Mouse (Mus musculus) spleen, postnatal 14 days (tissue): Measurements from ENCODE around the gene Dlk1.
"Not testable (repeated sequence)": the region's sequence is repeated elsewhere in the genome, so short reads cannot be mapped to it uniquely, and the experiment has no call there.

ENCODE experiments used
- DNase-seq, 2 experiments: peaks; one replicate each; pipeline ENCODE4 v3.0.0; 2021 to 2022; ENCODE audit warnings: low spot score in 2 of 2

Gene Dlk1

DNA sequence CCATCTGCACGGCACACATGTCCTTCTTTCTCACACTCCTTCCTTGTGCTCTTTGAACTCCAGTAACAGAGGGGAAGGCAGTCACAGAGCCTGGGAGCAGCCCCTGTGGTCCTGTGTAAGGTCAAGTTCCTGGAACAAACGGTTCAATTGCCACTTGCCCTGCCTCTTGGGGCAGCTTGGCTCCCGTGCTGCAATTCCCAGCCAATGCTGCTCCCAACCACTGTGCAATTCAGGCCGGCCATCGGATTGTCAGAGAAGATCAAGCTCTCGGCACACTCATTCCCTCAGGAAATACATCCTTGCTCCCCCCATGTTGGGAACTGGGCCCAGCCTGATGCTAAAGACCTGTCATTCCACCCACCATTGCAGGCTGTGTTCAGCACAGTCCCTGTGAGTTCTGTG, 21.0 kb downstream of the Dlk1 start:
- DNase-seq: no peak

DNA sequence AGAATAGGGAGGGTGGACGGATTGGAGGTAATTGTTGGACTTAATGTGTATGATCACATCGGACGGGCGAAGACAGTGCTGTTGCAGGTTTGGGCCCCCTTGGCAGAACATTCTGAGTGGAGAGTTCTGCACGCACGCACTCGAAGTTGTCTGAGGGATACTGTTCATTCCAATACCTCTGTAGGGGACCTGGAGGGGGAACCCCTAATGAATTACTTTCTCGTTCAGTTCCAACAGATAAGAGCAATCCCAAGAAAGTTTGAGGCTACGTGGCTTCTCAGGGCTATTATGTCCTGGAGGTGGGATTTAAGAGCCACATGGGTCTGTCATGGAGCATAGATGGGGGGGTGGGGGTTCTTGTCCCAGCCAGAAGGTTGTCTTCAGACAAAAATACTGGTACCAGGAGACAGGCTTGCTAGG, 21.6 kb downstream of the Dlk1 start:
- DNase-seq: no peak

DNA sequence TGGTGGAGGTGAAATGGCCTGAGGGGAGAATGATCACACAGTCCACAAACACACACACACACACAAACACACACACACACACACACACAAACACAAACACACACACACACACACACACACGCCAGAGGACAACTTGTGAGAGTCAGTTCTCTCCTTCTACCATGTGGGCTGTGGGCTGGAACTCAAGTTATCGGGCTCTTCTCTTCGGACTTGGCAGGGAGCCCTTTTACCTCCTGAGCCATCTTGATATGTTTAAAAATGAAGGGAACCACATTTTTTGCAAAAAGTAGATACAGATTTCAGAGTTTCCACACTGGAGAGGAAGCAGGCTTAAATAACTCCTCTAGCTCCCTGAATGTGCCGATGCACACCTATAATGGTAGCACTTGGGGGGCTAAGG, 22.9 kb downstream of the Dlk1 start:
- DNase-seq: no peak

DNA sequence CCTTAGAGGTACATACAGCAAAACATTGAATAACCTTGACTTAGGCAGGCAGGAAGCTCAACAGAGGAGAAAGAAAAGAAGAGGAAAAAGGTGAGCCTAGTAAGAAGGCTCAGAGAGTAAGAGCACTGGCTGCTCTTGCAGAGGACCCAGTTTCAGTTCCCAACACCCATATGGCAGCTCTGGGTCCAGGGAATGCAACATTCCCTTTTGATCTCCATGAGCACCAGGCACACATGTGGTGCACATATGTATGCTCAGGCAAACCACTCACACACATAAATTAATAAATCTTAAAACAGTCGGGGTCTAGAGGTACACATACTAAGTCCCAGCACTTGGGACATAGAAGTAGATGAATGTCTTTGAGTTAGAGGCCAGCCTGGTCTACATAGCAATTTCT, 33.9 kb downstream of the Dlk1 start:
- DNase-seq: not testable (repeated sequence)

DNA sequence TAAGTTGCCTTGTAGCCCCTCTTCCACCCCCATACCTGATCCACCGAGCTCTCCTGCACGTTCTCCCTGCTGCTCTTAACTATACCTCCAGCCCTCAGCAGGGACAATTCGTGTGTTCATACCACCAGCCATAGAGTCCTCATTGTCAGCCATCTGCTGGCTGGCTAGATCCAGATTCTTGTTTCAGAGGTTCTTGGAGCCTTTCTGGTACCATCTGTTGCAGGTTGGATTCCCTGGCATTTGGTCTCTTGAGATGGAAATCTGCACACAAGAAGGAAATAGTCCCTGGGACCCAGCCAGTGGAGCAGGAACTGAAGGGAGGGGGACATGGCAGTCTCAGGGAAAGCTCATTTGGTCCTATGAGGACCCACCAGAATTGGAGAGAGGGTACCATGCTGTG, 39.1 kb downstream of the Dlk1 start:
- DNase-seq: no peak

DNA sequence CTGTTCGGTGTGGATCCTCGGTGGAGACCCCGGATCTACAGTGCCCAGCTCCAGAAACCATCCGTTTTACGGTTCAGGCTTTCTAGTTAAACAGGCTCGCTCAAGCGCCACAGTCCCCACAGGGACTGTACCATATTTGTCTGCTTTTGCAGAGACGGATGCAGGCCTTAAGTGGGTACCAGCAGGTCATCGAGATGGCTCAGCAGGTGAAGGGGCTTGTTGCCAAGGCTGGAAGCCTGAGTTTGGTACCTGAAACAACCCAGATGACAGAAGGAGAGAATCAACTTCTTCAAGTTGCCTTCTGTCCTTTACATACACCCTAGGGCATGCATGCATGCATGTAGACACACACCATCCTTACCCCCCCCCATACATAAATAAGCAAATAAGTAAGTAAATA, 40.8 kb downstream of the Dlk1 start:
- DNase-seq: no peak

DNA sequence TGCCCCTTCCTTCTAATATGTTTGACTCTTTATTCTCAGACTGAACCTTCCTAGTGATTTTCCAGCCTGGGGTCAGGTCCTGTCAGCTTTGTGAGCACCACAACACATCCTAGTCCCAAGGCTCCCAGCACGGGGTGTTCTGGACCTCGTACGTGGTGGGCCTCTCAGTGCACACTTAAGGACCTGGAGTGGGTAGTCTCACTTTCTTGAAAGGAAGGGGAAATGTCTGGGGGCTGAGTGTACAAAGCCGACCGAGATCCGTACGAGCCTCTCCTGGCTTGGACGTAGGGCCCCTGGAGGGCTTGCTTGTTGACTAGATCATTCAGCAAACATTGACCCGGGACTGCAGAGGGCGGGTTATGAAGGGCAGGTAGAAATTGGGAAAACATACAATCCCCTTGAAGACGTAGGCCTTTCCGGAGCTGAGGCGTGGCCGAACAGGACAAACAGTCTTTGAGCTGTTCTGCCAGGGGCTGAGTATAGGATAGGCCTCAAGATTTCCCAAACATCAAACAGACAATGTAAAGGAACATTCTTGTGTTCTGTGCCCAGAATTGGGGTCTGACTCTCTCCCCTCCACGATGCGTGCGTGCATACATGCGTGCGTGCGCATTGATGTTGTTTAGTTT, 42.5 kb downstream of the Dlk1 start:
- peak in 1 of 2 experiments; percentile 4 for DNase-seq

DNA sequence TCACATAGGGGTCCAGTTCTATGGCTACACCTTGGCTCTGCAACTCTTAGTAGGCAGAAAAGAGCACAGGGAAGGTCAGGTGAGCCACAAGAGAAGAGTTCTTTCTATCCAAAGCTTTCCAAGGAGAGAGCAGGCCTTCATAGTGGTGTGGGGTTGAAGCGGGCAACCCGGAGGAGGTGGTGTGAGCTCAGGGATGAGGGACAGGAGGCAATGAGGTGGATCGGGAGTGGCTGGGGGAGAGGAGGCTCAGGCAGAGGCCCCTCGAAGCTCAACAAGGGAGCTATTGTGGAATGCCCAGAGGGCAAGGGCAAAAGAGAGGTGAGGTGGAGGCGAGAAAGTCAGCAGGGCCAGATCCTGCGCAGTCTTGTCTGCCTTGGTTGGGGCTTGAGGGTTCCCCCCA, 43.8 kb downstream of the Dlk1 start:
- DNase-seq: no peak

DNA sequence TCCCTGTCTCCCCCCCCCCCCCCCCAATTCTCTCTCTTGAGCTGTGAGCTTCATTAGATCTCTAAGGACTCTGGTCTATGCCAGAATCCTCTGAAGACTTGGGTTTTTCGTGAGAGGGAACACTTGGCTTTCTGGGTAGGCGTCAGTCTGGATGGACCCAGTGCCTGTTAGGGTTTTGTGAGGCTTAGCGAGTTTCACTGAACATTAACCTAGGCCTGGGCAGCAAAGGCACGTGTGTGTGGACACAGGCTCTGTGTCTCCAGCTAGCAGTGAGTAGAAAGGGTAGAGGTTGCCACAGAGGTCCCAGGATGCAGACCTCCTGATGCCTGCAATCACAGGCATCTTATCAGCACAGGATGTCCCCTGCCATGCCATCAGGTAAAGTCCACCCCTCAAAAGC, 48.4 kb downstream of the Dlk1 start:
- no peak for DNase-seq

DNA sequence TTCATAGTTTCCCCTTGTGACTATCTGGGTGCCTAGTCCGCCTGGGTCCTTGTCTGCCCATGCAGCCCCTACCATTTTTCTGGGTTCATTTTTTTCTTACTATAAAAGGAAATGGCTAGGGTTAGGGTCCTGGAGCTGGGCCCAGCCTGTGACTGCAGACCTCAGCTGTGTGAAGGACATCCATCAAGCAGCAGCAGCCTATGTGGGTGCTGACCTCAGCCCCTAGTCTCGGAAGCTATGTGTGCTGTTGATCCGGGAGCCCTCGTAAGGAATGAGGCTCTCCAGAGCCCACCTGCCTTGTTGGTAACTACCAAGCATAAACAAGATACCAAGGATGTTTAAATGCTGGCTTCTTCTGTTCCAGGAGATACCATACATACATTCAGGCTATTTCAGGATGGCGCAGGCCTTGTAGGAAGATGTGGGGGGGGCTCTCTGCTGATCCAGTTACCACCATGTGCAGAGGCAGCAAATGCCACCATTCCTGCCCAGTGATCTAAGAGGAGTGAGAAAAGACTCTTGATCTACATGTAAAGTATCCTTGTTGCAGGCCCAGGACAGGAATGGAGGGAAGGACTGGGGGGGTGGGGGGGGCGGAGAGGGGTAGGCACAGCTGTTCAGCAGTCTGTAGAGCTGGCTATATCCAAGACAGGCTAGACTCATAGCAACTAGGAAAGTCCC, 49.9 kb downstream of the Dlk1 start:
- no peak for DNase-seq

DNA sequence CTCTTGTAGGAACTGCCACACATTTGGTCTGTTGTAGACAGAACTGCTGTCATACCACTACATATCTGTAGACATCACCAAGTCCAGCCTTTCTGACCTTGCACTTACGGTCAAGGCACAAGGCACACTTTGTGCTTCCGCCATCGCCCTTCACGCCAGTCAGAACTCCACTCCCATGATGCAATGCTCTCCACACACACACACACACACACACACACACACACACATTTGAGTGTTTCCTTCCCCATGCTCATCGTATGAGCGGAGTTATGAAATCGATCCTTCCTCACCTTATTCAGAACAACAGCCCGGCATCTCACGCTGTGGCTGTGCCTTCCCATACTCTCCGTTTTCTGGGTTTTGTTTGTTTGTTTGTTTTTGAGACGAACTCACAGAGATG, 55.1 kb downstream of the Dlk1 start:
- no peak for DNase-seq

DNA sequence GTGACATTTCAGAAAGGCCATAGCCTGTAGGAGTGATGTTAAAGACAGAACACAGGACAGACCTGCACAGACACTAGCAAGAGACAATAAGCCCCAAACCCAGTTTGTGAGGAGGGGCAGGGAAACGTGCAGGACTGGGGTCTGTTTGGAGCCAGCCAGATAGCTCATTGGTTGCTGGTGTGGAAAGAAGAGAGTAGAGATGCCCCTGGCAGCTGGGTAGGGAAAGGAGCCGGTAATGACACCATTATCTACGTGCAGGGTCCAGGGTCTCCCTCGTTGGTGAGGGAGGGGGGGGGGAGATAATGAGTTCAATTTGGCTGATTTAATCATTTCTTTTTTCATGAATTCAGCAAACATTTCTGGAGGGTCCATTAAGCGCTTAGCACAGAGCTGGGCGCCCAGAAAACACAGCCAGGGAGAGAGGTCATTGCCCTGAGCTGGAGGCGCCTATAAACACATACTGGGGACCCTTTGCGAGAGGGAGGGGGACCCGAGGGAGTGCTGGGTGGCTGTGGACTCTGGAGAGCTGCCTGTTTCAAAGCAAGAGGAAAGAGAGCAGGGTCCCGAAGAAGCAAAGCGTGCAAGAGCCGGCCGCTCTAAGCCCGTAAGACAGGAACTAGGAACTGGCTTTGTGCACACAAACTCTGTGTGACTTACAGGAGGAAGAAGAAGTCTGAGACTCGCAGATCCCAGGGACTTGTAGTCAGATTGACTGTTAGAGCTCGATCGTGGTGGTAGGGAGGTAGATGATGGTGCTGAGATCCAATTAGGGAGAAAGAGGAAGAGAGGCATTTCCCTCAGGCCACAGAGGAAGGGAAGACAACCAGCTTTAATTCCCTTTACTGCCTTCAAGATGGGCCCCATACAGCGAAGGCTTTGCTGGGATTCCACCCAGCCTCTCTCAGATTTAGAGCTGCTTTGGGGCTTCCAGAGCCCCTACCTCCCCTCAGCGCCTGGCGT, 56.2 kb downstream of the Dlk1 start:
- no peak for DNase-seq

DNA sequence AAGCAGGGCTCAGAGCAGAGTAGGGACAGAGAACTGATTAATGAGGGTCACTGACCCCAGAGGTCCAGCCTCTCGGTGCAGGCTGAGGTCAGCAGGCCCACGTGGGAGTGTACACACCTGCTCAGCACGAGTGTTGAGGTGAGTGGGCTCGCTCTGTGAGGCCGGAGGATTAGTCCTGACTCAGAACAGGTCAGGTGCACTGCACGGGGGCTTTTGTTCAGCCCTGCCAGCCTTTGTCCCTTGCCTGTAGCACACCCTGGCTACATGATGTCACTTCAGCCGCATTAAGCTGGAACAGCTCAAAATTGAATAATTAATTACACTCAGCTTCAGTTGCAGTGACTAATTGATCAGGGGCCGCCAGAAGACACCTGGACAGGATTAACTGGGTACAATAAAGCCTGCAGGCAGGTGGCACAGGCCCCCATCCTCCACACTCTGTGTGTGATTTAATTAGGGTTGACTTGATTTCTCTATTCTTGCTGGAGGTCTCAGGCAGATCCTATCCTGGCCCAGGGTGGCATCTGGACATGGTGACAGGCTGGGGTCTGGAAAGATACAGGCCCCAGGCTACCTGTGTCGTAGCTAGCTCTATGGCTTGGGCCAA, 57.0 kb downstream of the Dlk1 start:
- no peak for DNase-seq

DNA sequence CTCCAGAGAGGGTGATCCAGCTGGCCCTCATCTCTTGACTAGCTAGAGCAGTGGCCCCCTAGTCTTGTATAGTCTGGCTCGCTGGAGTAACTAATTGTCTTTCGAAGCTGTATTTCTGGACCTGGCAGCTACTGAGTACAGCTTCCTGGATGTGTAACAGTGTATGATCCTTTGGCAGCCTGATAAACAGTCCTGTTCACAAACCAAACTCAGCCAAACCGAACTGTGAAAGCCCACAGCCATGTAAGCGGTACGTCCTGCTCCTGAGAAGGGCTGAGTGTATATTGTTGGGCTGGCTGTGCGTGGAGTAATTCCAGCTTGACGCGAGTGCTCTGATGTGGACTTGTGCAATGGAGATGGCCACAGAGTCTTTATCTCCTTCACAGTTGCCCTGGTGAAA, 57.6 kb downstream of the Dlk1 start:
- no peak for DNase-seq

DNA sequence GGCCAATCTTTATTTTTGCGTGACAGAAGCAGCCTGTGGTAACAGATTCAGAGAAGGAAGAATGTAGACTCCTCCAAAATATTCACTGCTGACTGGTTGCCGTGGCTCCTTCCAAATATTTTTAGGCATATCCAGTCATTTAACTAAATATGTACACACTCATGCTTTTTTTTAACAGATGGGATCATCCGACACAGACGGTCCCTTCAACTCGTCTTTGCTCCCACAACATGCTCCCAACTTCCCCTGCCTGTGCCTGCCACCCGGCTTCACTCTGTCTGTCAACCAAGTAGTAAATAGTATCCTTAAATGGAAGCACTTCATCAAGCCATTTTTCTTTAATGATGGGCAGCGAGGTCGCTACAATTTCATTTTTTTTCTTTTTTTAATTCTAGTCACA, 58.8 kb downstream of the Dlk1 start:
- DNase-seq: no peak

DNA sequence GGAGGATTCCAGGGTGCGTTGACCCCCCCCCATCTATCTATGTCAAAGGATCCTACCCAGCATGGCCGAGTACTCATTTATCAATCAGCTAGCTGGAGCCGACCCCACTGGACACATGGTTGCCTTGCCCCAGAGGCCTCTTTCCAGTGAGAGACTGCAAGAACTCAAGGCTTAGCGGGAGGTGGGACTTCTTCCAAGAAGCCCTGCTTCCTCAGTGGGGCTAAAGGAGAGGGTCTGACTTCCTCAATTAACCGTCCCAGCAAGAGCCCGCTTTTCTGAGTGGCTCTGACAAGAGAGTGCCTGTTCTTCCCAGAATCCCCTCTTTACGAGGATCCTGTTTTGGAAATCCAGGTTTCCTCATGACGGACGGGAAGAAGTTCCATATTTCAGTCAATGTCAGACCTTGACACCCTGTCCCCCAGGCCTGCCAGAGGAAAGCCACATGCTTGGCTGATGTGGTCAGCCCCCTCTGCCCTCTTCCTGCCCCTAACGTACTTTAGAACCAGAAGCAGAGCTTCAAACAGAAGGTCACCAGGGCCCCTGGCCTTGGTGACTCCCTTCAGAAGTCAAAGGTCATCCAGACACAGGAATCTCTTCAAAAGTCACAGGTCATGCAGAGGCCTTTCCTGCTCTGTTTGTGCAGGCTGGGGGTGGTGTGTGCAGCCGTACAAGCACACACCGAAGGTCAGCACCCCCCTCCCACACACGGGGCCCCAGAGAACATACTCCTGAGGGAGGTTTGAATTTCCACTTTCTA, 59.7 kb downstream of the Dlk1 start:
- no peak for DNase-seq
